Mouse (Mus musculus): ENCODE measurements around the gene Zfp768.
A peak's percentile ranks its signal among the peaks of the same experiment; 100 is the strongest.
"Not testable (repeated sequence)": the region's sequence is repeated elsewhere in the genome, so short reads cannot be mapped to it uniquely, and the experiment has no call there.

The Zfp768 gene

DNA sequence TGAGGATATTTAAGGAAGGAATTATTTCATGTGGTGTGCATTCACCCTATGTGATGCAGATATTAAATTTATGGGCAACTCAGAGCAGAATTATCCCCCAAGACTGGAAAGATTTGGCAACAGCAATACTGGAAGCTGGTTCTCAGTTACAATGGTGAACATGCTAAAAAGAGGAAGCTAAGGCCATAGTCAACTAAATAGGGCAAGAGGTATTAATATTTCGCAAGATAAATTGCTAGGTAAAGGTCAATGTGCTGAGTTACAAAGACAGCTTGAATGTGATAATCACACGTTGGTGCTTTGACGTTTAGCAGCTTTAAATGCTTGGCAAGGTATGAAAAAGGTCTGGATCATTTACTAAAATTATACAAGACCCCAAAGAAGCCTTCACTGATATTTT lies 10.4 kb upstream of the Zfp768 start:
- DNase-seq, result no peak

DNA sequence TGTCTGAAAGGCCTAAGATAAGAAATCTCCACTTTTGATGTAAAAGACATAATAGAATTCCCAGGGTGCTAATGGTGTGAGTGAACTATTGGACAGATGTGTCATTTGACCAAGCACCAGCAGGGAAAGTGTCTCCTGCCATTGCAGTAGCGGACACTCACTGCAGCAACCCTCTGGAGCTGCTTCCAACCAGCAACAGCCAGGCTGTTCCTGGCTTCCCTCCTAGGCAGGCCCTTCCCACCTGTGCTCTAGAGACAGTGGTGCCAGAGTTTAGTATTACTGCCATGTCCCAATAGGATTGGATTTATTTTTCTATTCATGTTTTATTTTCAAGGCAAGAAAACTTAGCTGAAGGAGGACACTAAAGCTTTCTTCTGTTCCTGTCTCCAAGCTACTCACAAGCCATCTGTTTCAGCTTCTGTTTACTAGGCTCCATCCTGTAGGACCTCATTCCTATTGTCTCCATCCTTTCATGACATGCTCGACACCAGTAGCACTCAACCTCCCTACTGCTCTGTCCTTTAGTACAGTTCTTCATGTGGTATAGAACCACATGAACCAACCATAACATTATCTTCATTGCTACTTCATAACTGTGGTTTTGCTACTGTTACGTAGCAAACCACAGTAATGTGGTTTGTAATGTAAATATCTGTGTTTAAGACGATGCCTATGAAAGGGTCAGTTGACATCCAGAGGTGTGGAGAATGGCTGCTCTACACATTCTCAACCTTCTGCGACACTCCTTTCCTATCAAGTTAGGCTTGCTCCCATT lies 6.0 kb upstream of the Zfp768 start:
- no peak for DNase-seq

DNA sequence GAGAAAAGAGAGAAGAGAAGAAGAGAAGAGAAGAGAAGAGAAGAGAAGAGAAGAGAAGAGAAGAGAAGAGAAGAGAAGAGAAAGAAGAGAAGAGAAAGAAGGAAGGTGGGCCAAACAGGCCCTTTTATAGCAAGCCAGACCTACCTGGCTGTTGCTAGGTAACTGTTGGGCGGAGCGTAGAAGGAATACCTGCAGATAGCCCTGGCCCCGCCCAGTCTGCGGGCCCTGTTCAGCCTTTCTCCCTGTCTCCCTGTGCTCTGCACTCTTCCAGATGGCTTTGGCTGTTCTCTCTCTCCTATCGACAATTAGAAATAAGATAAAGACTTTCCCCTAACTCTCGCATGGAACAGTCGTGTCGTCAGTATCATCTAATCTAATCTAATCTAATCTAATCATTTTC lies 1.3 kb upstream of the Zfp768 start:
- no peak for DNase-seq

GRCm38 (mm10) chr7:127345092-127345491 lies 297 bp downstream of the Zfp768 start:
- DNase-seq, result no peak

GRCm38 (mm10) chr7:127344371-127344770 lies 1.0 kb downstream of the Zfp768 start:
- DNase-seq, result no peak

DNA sequence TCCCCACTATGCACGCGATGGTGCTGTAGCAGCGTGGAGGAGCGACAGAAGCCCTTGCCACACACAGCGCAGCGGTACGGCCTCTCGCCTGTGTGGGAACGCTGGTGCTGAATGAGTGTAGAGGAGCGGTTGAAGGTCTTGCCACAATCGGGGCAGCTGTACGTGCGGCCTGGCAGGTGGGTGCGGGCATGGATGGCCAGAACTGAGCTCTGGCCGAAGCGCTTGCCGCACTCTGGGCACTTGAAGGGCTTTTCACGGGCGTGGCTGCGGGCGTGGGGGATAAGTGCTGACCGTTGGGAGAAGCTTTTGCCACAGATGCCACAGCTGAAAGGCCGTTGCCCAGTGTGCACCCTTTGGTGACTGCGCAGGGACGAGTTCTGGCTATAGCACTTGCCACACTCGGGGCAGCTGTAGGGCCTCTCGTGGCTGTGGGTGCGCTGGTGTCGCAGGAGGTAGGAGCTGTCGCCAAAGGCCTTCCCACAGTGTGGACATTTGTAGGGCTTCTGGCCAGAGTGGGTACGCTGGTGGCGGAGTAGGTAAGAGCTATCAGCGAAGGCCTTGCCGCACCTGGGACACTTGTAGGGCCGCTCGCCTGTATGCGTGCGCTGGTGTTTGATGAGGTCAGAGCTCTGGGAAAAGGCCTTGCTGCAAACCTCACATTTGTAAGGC lies 1.9 kb downstream of the Zfp768 start:
- DNase-seq, result no peak

DNA sequence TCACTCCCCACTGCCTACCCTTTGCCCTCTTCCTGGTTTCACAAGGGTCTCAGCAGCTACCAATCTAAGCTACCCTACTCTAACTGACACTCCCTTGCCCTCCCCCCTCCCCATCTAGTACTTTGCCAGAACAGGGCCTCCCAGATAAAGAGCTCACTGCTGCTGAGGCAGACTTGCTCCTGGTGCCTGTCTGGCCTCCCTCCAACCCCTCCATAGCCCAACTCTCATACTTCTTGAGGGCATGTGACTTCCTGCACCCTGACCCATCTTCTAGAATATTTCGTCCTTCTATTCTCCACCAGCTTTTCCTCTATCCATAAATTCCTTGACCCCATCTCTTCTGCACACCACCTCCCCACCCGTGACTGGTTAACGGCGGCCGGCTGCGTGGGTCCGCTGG lies 2.5 kb downstream of the Zfp768 start:
- no peak for DNase-seq

DNA sequence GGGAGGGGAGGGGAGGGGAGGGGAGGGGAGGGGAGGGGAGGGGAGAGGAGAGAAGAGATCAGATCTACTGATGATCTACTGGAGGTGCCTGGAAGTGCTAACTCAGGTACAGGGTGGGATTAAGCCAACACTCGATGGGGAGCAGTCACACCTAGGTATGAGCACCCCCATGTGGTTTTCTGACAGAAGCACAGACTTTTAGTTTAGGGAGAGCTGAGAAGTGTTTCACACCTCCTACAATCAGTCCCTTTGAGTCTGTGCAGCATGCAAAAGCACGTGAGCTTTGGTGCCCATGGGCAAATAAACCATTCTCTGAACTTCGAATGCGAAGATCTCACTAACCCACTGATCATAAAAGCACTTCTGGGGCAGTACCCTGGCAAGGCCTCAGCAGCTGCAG lies 3.1 kb downstream of the Zfp768 start:
- no peak for DNase-seq

GRCm38 (mm10) chr7:127341861-127342260 lies 3.5 kb downstream of the Zfp768 start:
- DNase-seq, result not testable (repeated sequence)

DNA sequence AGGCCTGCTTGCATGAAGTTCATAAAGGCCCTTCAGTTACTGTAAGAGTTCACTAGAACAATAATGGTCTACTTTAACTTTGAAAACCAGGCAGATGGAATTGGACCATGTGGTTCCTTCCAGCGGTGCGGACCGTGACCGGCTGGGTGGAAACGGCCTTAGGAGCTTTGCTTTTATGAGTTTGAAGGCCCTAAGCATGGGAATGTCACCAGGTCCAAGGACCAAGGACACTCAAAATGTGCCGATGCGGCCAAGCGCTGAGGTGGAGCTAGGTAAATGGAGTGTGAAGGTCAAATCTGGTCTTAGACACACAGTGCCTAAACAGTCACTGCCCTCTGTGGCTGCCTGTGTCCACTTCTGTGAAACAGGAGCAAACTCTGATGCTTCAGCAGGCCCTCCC lies 4.0 kb downstream of the Zfp768 start:
- no peak for DNase-seq

GRCm38 (mm10) chr7:127337636-127338035 lies 7.8 kb downstream of the Zfp768 start:
- DNase-seq, result no peak

- DNase-seq, result no peak
These were observed 9.8 kb downstream of the Zfp768 start for GRCm38 (mm10) chr7:127335604-127336003.

GRCm38 (mm10) chr7:127333240-127333639 lies 12.1 kb downstream of the Zfp768 start:
- no peak for DNase-seq

DNA sequence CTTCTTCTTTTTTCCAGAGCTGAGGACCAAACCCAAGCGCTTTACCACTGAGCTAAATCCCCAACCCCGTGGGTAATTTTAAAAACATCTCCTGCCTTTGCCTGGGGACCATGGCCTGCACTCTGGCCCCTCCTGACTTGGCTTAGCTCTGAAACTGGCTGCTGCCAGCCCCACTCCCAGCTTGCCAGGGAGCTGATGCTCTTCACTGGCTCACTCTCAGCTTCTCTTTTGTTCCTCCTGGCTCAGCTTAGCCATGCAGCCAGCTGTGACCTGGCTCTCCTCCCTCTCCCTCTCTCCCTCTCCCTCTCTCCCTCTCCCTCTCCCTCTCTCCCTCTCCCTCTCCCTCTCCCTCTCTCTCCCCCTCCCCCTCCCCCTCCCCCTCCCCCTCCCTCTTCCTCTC lies 18.7 kb downstream of the Zfp768 start:
- DNase-seq, result no peak

DNA sequence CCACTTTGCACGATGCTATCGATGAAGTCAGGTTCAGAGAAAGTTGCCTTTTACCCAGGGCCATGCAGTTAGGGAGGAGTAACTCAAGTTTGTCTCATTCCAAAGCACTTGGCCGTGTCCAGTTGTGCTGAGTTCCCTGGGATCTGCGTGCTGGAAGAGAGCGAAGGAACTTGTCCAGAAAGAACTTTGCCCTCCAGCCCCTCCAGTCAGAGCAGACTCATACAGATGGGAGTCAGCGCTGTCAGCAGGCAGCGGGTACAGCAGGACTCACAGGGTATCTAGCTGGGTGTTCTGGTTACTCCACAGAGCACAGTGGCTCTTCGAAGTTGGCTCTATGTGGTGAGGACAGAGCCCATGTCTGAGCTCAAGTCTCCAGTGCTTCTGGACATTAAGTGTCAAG lies 19.8 kb downstream of the Zfp768 start:
- DNase-seq, result no peak

GRCm38 (mm10) chr7:127324944-127325343 lies 20.4 kb downstream of the Zfp768 start:
- no peak for DNase-seq

DNA sequence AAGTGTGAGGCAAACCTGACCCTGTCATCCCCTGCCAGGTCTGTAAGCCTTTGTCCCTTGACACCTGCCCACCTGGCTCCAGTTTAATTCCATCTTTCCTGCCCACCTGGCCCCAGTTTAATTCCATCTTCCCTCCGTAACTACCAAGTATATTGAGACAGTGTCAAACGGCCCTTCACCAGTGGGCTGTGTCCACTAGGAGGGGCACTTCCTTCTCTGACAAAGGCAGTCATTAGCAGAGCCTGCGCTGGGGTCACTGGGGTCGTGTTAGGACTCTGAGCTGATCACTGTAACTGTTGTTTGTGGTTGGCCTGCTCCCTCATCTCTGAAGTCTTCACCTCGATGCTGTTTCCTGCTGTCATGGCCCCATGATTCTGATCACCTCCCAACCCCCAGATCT lies 23.3 kb downstream of the Zfp768 start:
- no peak for DNase-seq

DNA sequence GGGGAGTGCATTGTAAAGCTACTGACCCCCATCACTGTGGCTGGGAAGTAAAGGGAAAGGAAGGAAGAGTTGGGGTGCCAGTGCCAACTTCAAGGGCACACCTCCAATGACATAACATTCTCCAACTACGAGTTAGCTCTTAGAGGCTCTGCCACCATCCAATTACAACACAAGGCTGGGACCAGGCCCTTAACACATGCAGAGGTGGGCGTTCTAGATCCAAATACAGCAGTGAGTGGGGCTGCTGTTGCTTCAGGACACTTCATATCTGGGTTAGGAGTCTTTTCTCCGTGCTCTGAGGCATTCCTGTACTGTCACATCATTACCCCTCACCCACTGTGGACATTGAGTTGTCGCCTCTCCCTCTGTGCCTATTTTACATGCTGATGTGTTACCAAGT lies 24.3 kb downstream of the Zfp768 start:
- DNase-seq, result no peak

DNA sequence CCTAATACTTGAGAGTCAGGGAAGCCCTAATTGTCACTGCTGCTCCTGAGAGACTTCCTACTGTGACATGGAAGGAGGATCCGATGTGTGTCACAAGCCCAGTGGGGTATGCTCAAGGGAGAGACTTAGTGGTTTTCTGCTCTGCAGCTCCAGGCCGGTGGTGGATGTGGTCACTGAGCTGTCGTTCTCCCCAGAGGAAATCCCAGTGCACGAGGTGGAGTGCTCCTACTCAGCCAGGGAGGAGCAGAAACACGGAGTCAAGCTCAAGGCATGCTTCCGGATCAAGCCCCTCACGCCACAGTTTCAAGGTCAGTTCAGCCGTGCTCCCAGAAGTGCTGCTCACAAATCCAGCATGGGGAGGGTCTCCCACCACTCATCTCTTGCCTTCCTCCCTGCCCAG lies 31.5 kb downstream of the Zfp768 start:
- no peak for DNase-seq

GRCm38 (mm10) chr7:127309951-127310350 lies 35.4 kb downstream of the Zfp768 start:
- no peak for DNase-seq

- DNase-seq, result peak in 1 of 2 experiments; percentile 20
These were observed 36.5 kb downstream of the Zfp768 start for GRCm38 (mm10) chr7:127308887-127309286.

- DNase-seq, result no peak
These were observed 37.0 kb downstream of the Zfp768 start for GRCm38 (mm10) chr7:127308431-127308830.

DNA sequence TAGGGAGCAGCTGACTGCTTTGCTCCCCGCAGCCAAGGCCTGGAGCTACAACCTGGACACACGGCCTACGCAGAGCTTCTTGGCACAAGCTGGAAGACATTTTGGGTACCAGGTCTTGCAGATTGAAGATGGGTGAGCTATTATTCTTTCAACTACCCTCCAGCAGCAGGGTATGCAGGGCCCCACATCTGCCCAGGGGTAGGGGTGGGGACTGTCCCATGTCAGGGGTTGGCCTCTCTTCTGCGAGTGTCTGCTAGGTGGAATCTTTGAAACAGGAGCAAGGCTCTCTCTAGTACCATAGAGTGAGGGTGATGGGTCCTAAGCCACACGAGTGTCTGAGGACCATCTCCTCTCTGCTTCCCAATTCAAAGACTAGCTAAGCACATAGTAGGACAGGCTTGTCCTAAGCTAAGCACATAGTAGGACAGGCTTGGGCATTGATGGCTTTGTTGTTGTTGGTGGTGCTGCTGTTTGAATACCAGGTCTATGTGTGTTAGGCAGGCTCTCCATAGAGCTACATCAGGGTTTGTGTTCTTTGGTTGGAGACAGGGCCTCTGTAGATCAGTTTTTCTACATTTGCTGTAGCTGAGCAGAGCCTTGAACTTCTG lies 47.7 kb downstream of the Zfp768 start:
- DNase-seq, result no peak

All from spleen, adult 18-20 months (tissue).